Mouse (Mus musculus) brown adipose tissue, adult 24 weeks (tissue): ENCODE results near the gene Bmper. TPM values are rescaled to one million over a fixed set of nuclear protein-coding genes. Genes with fewer than 3 reads are reported as not detected.

Experiments
- H3K27ac ChIP-seq: fragments of 200-500 bp; replicated peaks from 2 replicates; pipeline ENCODE4 v1.5.1; 2012; ENCODE audit warnings: low read depth, mild to moderate bottlenecking, low read length
- H3K4me1 ChIP-seq: fragments of 200-500 bp; 2 replicates; pipeline ENCODE4 v1.6.1; 2012; ENCODE audit warnings: low read length, mixed read lengths; ENCODE audit not compliant: control insufficient read depth, insufficient read depth, insufficient read length
- H3K4me3 ChIP-seq: fragments of 200-500 bp; 2 replicates; pipeline ENCODE4 v1.5.1; 2012; ENCODE audit warnings: low read depth, mild to moderate bottlenecking, low read length, moderate library complexity; ENCODE audit not compliant: insufficient read depth
- polyA plus RNA-seq: library from polyadenylated mRNA; stranded (reverse); fragments of >200 nt; gene quantifications from 2 replicates; pipeline ENCODE4 v1.2.4, GENCODE M21; 2012; ENCODE audit not compliant: missing spikeins, insufficient read depth, insufficient read length

The Bmper gene
- polyA plus RNA-seq, 1 experiment = 2.9 TPM

- H3K27ac ChIP-seq = no peak overlapping the region
- no peaks in the 10 kb centered on the region for H3K4me1 ChIP-seq
- H3K4me3 ChIP-seq = no peak overlapping the region
Observed at GRCm38 (mm10) chr9:23386201-23386600, 163.3 kb downstream of the Bmper start.

GRCm38 (mm10) chr9:23390118-23390517 lies 167.2 kb downstream of the Bmper start:
- no peak overlapping the region for H3K4me3 ChIP-seq
- no peaks in the 10 kb centered on the region for H3K4me1 ChIP-seq
- no peak overlapping the region for H3K27ac ChIP-seq

- H3K4me3 ChIP-seq = no peak overlapping the region
- H3K27ac ChIP-seq = no peak overlapping the region; the same call in 1 of the 2 replicates
Observed at GRCm38 (mm10) chr9:23394652-23395317, 171.9 kb downstream of the Bmper start.

GRCm38 (mm10) chr9:23396186-23396585 lies 173.3 kb downstream of the Bmper start:
- Histone ChIP-seq H3K27ac (no peak overlapping the region), H3K4me3 (no peak overlapping the region), H3K4me1 (no peaks in the 10 kb centered on the region; the same call in 1 of the 2 replicates)

More at GRCm38 (mm10) chr9:23394652-23395317, 171.9 kb downstream of the Bmper start:
- no peaks in the 10 kb centered on the region; the same call in 1 of the 2 replicates for H3K4me1 ChIP-seq

- Histone ChIP-seq H3K27ac (no peak overlapping the region), H3K4me1 (no peaks in the 10 kb centered on the region; the same call in 1 of the 2 replicates), H3K4me3 (no peak overlapping the region)
Observed at GRCm38 (mm10) chr9:23397876-23398275, 175.0 kb downstream of the Bmper start.

- no peaks in the 10 kb centered on the region; the same call in 1 of the 2 replicates for H3K4me1 ChIP-seq
Observed at GRCm38 (mm10) chr9:23399638-23400284, 176.9 kb downstream of the Bmper start.

GRCm38 (mm10) chr9:23407416-23407815 lies 184.5 kb downstream of the Bmper start:
- H3K4me1 ChIP-seq = no peaks in the 10 kb centered on the region
- H3K4me3 ChIP-seq = no peak overlapping the region
- H3K27ac ChIP-seq = no peak overlapping the region

More at GRCm38 (mm10) chr9:23399638-23400284, 176.9 kb downstream of the Bmper start:
- no peak overlapping the region for H3K4me3 ChIP-seq
- no peak overlapping the region for H3K27ac ChIP-seq

GRCm38 (mm10) chr9:23407935-23408781 lies 185.3 kb downstream of the Bmper start:
- no peak overlapping the region for H3K4me3 ChIP-seq
- H3K27ac ChIP-seq = no peak overlapping the region
- no peaks in the 10 kb centered on the region for H3K4me1 ChIP-seq

- Histone ChIP-seq H3K4me3 (no peak overlapping the region), H3K27ac (no peak overlapping the region), H3K4me1 (no peaks in the 10 kb centered on the region)
Observed at GRCm38 (mm10) chr9:23410567-23410966, 187.7 kb downstream of the Bmper start.

GRCm38 (mm10) chr9:23412956-23413355 lies 190.1 kb downstream of the Bmper start:
- Histone ChIP-seq H3K4me1 (no peaks in the 10 kb centered on the region), H3K4me3 (no peak overlapping the region), H3K27ac (no peak overlapping the region)

GRCm38 (mm10) chr9:23419107-23419506 lies 196.2 kb downstream of the Bmper start:
- H3K27ac ChIP-seq = no peak overlapping the region
- no peak overlapping the region for H3K4me3 ChIP-seq
- peaks cover 3% of the 10 kb centered on the region; the same call in 1 of the 2 replicates for H3K4me1 ChIP-seq

GRCm38 (mm10) chr9:23423748-23424147 lies 200.9 kb downstream of the Bmper start:
- Histone ChIP-seq H3K4me3 (no peak overlapping the region), H3K27ac (no peak overlapping the region), H3K4me1 (peaks cover 3% of the 10 kb centered on the region; the same call in 1 of the 2 replicates)

- Histone ChIP-seq H3K27ac (no peak overlapping the region), H3K4me3 (no peak overlapping the region), H3K4me1 (peaks cover 4% of the 10 kb centered on the region)
Observed at GRCm38 (mm10) chr9:23432631-23433030, 209.8 kb downstream of the Bmper start.

GRCm38 (mm10) chr9:23433238-23433637 lies 210.4 kb downstream of the Bmper start:
- H3K4me1 ChIP-seq = peaks cover 7% of the 10 kb centered on the region
- H3K27ac ChIP-seq = no peak overlapping the region
- no peak overlapping the region for H3K4me3 ChIP-seq

- Histone ChIP-seq H3K4me3 (no peak overlapping the region), H3K4me1 (peaks cover 15% of the 10 kb centered on the region), H3K27ac (peak overlapping the region; percentile 51)
Observed at GRCm38 (mm10) chr9:23436751-23437150, 213.9 kb downstream of the Bmper start.
